Mouse (Mus musculus): ENCODE measurements around the gene Cnbp. TPM values are rescaled to one million over a fixed set of nuclear protein-coding genes. Genes with fewer than 3 reads are reported as not detected.

Cnbp gene
- polyA plus RNA-seq, 1 experiment from 2014 or later = 1,368 TPM

GRCm38 (mm10) chr6:87846813-87847212, 4.1 kb downstream of the Cnbp start:
- H3K27ac ChIP-seq (replicated peaks; ENCODE audit: low read depth, low read length) = no peak overlapping the region
- no peaks in the 10 kb centered on the region for H3K4me1 ChIP-seq (ENCODE audit: control insufficient read depth, insufficient read depth, low read length)
- H3K9ac ChIP-seq (replicated peaks; ENCODE audit: low read length) = no peak overlapping the region
- 72% methylated on average over 1 of the region's 1 CpGs for WGBS
- peaks cover 7% of the 10 kb centered on the region for H3K36me3 ChIP-seq (replicated peaks; ENCODE audit: control insufficient read depth, insufficient read depth, low read depth, low read length)
- no peaks in the 10 kb centered on the region for H3K27me3 ChIP-seq (ENCODE audit: control insufficient read depth, insufficient read depth, low read length)
- H3K4me2 ChIP-seq (ENCODE audit: low read depth, low read length) = no peak overlapping the region
- H3K9me3 ChIP-seq (replicated peaks; ENCODE audit: control insufficient read depth, low read length) = no peaks in the 10 kb centered on the region
- DNase-seq (ENCODE audit: low spot score) = no peak
- no peak overlapping the region for H3K4me3 ChIP-seq (ENCODE audit: low read depth, low read length)
- no peak for ATAC-seq (replicated peaks; ENCODE audit: insufficient number of reproducible peaks, low FRiP score, low TSS enrichment, low read depth)

- Histone ChIP-seq H3K36me3 (replicated peaks; ENCODE audit: control insufficient read depth, insufficient read depth, low read depth, low read length) (peaks cover 7% of the 10 kb centered on the region), H3K4me2 (ENCODE audit: low read depth, low read length) (no peak overlapping the region), H3K27me3 (ENCODE audit: control insufficient read depth, insufficient read depth, low read length) (no peaks in the 10 kb centered on the region), H3K4me3 (ENCODE audit: low read depth, low read length) (no peak overlapping the region), H3K27ac (replicated peaks; ENCODE audit: low read depth, low read length) (no peak overlapping the region), H3K4me1 (ENCODE audit: control insufficient read depth, insufficient read depth, low read length) (no peaks in the 10 kb centered on the region), H3K9ac (replicated peaks; ENCODE audit: low read length) (no peak overlapping the region), H3K9me3 (replicated peaks; ENCODE audit: control insufficient read depth, low read length) (no peaks in the 10 kb centered on the region)
- WGBS = 92% methylated on average over 13 of the region's 13 CpGs
- ATAC-seq (replicated peaks; ENCODE audit: insufficient number of reproducible peaks, low FRiP score, low TSS enrichment, low read depth) (no peak), DNase-seq (ENCODE audit: low spot score) (no peak)
These were observed 5.7 kb downstream of the Cnbp start for GRCm38 (mm10) chr6:87845031-87845695.

- no peaks in the 10 kb centered on the region for H3K9me3 ChIP-seq (replicated peaks; ENCODE audit: control insufficient read depth, low read length)
- H3K4me3 ChIP-seq (ENCODE audit: low read depth, low read length) = no peak overlapping the region
- WGBS = 30% methylated on average over 1 of the region's 1 CpGs
- H3K4me2 ChIP-seq (ENCODE audit: low read depth, low read length) = no peak overlapping the region
- H3K27ac ChIP-seq (replicated peaks; ENCODE audit: low read depth, low read length) = no peak overlapping the region
- peaks cover 7% of the 10 kb centered on the region for H3K36me3 ChIP-seq (replicated peaks; ENCODE audit: control insufficient read depth, insufficient read depth, low read depth, low read length)
- no peaks in the 10 kb centered on the region for H3K4me1 ChIP-seq (ENCODE audit: control insufficient read depth, insufficient read depth, low read length)
- DNase-seq (ENCODE audit: low spot score) (peak; percentile 40), ATAC-seq (replicated peaks; ENCODE audit: insufficient number of reproducible peaks, low FRiP score, low TSS enrichment, low read depth) (no peak)
- no peak overlapping the region for H3K9ac ChIP-seq (replicated peaks; ENCODE audit: low read length)
- H3K27me3 ChIP-seq (ENCODE audit: control insufficient read depth, insufficient read depth, low read length) = no peaks in the 10 kb centered on the region
These were observed 8.7 kb downstream of the Cnbp start for GRCm38 (mm10) chr6:87842254-87842653.

GRCm38 (mm10) chr6:87841635-87842034, 9.3 kb downstream of the Cnbp start:
- Histone ChIP-seq H3K9ac (replicated peaks; ENCODE audit: low read length) (no peak overlapping the region), H3K4me2 (ENCODE audit: low read depth, low read length) (no peak overlapping the region), H3K9me3 (replicated peaks; ENCODE audit: control insufficient read depth, low read length) (no peaks in the 10 kb centered on the region), H3K4me1 (ENCODE audit: control insufficient read depth, insufficient read depth, low read length) (no peaks in the 10 kb centered on the region), H3K27me3 (ENCODE audit: control insufficient read depth, insufficient read depth, low read length) (no peaks in the 10 kb centered on the region), H3K4me3 (ENCODE audit: low read depth, low read length) (no peak overlapping the region), H3K27ac (replicated peaks; ENCODE audit: low read depth, low read length) (no peak overlapping the region), H3K36me3 (replicated peaks; ENCODE audit: control insufficient read depth, insufficient read depth, low read depth, low read length) (peaks cover 7% of the 10 kb centered on the region)
- no peak for DNase-seq (ENCODE audit: low spot score)
- ATAC-seq (replicated peaks; ENCODE audit: insufficient number of reproducible peaks, low FRiP score, low TSS enrichment, low read depth) = no peak
- WGBS = 80% methylated on average over 8 of the region's 8 CpGs

- Histone ChIP-seq H3K4me3 (ENCODE audit: low read depth, low read length) (no peak overlapping the region), H3K36me3 (replicated peaks; ENCODE audit: control insufficient read depth, insufficient read depth, low read depth, low read length) (no peaks in the 10 kb centered on the region; the same call in 1 of the 2 replicates), H3K4me1 (ENCODE audit: control insufficient read depth, insufficient read depth, low read length) (no peaks in the 10 kb centered on the region), H3K27me3 (ENCODE audit: control insufficient read depth, insufficient read depth, low read length) (no peaks in the 10 kb centered on the region), H3K27ac (replicated peaks; ENCODE audit: low read depth, low read length) (no peak overlapping the region), H3K4me2 (ENCODE audit: low read depth, low read length) (no peak overlapping the region), H3K9ac (replicated peaks; ENCODE audit: low read length) (no peak overlapping the region), H3K9me3 (replicated peaks; ENCODE audit: control insufficient read depth, low read length) (no peaks in the 10 kb centered on the region)
- ATAC-seq (replicated peaks; ENCODE audit: insufficient number of reproducible peaks, low FRiP score, low TSS enrichment, low read depth) (no peak), DNase-seq (ENCODE audit: low spot score) (no peak)
- WGBS = 67% methylated on average over 11 of the region's 11 CpGs
These were observed 11.0 kb downstream of the Cnbp start for GRCm38 (mm10) chr6:87839797-87840341.

GRCm38 (mm10) chr6:87838551-87839197, 12.2 kb downstream of the Cnbp start, which contains the start of gene Isy1:
Gene Isy1, minus strand, starts transcription at chr6:87838798.
- H3K9ac ChIP-seq (replicated peaks; ENCODE audit: low read length) = peak within 1 kb of the TSS; percentile 81
- H3K4me1 ChIP-seq (ENCODE audit: control insufficient read depth, insufficient read depth, low read length) = no peaks in the 10 kb centered on the region
- H3K36me3 ChIP-seq (replicated peaks; ENCODE audit: control insufficient read depth, insufficient read depth, low read depth, low read length) = no peaks in the 10 kb centered on the region; the same call in 1 of the 2 replicates
- no peaks in the 10 kb centered on the region for H3K27me3 ChIP-seq (ENCODE audit: control insufficient read depth, insufficient read depth, low read length)
- H3K4me2 ChIP-seq (ENCODE audit: low read depth, low read length) = peak within 1 kb of the TSS; percentile 75
- H3K4me3 ChIP-seq (ENCODE audit: low read depth, low read length) = peak within 1 kb of the TSS; percentile 64
- WGBS = under 1% methylated on average over 46 of the region's 46 CpGs
- peak; percentile 95 for ATAC-seq (replicated peaks; ENCODE audit: insufficient number of reproducible peaks, low FRiP score, low TSS enrichment, low read depth)
- H3K27ac ChIP-seq (replicated peaks; ENCODE audit: low read depth, low read length) = peak within 1 kb of the TSS; percentile 72
- DNase-seq (ENCODE audit: low spot score) = peak; percentile 98
- no peaks in the 10 kb centered on the region for H3K9me3 ChIP-seq (replicated peaks; ENCODE audit: control insufficient read depth, low read length)

GRCm38 (mm10) chr6:87835695-87836094, 15.2 kb downstream of the Cnbp start, which contains the start of gene Gm45140:
Gene Gm45140, minus strand, starts transcription at chr6:87835795.
- Histone ChIP-seq H3K4me3 (ENCODE audit: low read depth, low read length) (no peak within 1 kb of the TSS), H3K4me1 (ENCODE audit: control insufficient read depth, insufficient read depth, low read length) (no peaks in the 10 kb centered on the region), H3K36me3 (replicated peaks; ENCODE audit: control insufficient read depth, insufficient read depth, low read depth, low read length) (no peaks in the 10 kb centered on the region), H3K27me3 (ENCODE audit: control insufficient read depth, insufficient read depth, low read length) (no peaks in the 10 kb centered on the region), H3K27ac (replicated peaks; ENCODE audit: low read depth, low read length) (no peak within 1 kb of the TSS), H3K9me3 (replicated peaks; ENCODE audit: control insufficient read depth, low read length) (no peaks in the 10 kb centered on the region), H3K4me2 (ENCODE audit: low read depth, low read length) (no peak within 1 kb of the TSS), H3K9ac (replicated peaks; ENCODE audit: low read length) (no peak within 1 kb of the TSS)
- 90% methylated on average over 7 of the region's 7 CpGs for WGBS
- ATAC-seq (replicated peaks; ENCODE audit: insufficient number of reproducible peaks, low FRiP score, low TSS enrichment, low read depth) = no peak
- no peak for DNase-seq (ENCODE audit: low spot score)

- Histone ChIP-seq H3K9me3 (replicated peaks; ENCODE audit: control insufficient read depth, low read length) (no peaks in the 10 kb centered on the region), H3K4me1 (ENCODE audit: control insufficient read depth, insufficient read depth, low read length) (no peaks in the 10 kb centered on the region), H3K9ac (replicated peaks; ENCODE audit: low read length) (no peak overlapping the region), H3K4me2 (ENCODE audit: low read depth, low read length) (no peak overlapping the region), H3K36me3 (replicated peaks; ENCODE audit: control insufficient read depth, insufficient read depth, low read depth, low read length) (peaks cover 19% of the 10 kb centered on the region), H3K27ac (replicated peaks; ENCODE audit: low read depth, low read length) (no peak overlapping the region), H3K4me3 (ENCODE audit: low read depth, low read length) (no peak overlapping the region), H3K27me3 (ENCODE audit: control insufficient read depth, insufficient read depth, low read length) (no peaks in the 10 kb centered on the region)
- WGBS = 92% methylated on average over 2 of the region's 2 CpGs
- no peak for DNase-seq (ENCODE audit: low spot score)
- ATAC-seq (replicated peaks; ENCODE audit: insufficient number of reproducible peaks, low FRiP score, low TSS enrichment, low read depth) = no peak
These were observed 30.5 kb downstream of the Cnbp start for GRCm38 (mm10) chr6:87820366-87820765.

Measured in embryonic facial prominence, embryonic 11.5 days (tissue).